ENCODE assay signal across 9 mouse cellular contexts in the genomic region with DNA sequence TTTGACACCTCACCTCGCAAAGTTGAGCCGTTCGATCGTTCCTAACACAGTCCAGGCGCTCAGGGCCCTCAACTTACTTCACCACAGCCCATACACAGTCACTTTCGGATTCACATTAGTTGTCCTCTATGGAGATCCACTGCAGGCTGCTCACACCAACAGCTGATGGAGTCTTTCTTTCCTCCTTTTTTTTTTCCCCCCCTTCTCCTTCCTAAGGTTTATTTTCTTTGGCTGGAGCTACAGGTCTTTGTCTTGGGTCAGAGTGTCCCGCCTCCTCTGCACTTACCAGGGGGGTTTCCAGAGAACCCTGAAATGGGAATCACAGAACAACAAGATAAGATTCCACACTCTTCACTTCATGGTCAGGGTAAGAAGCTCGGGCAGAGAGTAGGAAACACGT. TPM values are rescaled to one million over a fixed set of nuclear protein-coding genes. Genes with fewer than 3 reads are reported as not detected.
DNase-seq lines count a peak whose midpoint lies in the region; ATAC-seq lines count a peak whose summit lies in the region.
"Had no signal": no experiment of that assay in that cellular context is flagged by ENCODE, and none has a peak within 500 bp of the region (broad histone marks: within the 10 kb centered on the region; RNA-seq: fewer than 3 reads in every experiment).

No protein-coding gene starts in this region.

- no peak for ATAC-seq in forebrain, embryonic 13.5 days
- no peak for ATAC-seq in liver, embryonic 11.5 days (replicated peaks; ENCODE audit: low FRiP score)
- no peak for ATAC-seq in inflammation-experienced regulatory T-cells, adult 6 months

- peak overlapping the region; percentile 22 for H3K4me2 ChIP-seq in forebrain, embryonic 13.5 days
- H3K4me2 ChIP-seq in liver, embryonic 11.5 days, result peak overlapping the region; percentile 95

- no peak overlapping the region for H3K27ac ChIP-seq in forebrain, embryonic 13.5 days
- no peak overlapping the region for H3K27ac ChIP-seq in liver, embryonic 11.5 days (ENCODE audit: low read depth, low read length)

- H3K9me3 ChIP-seq in forebrain, embryonic 13.5 days (replicated peaks), result no peaks in the 10 kb centered on the region
- H3K9me3 ChIP-seq in liver, embryonic 11.5 days (ENCODE audit: control insufficient read depth, low read length), result no peaks in the 10 kb centered on the region

- no peak overlapping the region for H3K4me3 ChIP-seq in forebrain, embryonic 13.5 days
- H3K4me3 ChIP-seq in liver, embryonic 11.5 days (ENCODE audit: low read depth, low read length), result 0 out of 2 replicates have a peak overlapping the region, but pooled peaks have one; percentile 7

- WGBS in forebrain, embryonic 13.5 days, result 85% methylated on average over 9 of the region's 9 CpGs
- WGBS in liver, embryonic 11.5 days, result 76% methylated on average over 9 of the region's 9 CpGs

- H3K36me3 ChIP-seq in forebrain, embryonic 13.5 days (ENCODE audit: poor library complexity, severe bottlenecking), result peaks cover 25% of the 10 kb centered on the region
- H3K36me3 ChIP-seq in liver, embryonic 11.5 days (ENCODE audit: control insufficient read depth, insufficient read depth, low read length), result peaks cover 11% of the 10 kb centered on the region

- DNase-seq in heart, adult 18-20 months, result peak; percentile 37 to 54
- no peak for DNase-seq in heart, adult 8-10 months (ENCODE audit: low spot score)
- peak; percentile 40 for DNase-seq in 3T3-L1 (ENCODE audit: low read depth, low spot score)
- DNase-seq in liver, embryonic 11.5 days (ENCODE audit: low spot score), result no peak
- DNase-seq in layer of hippocampus, postnatal 25 days (ENCODE audit: extremely low spot score in 1 of 2, low spot score in 1 of 2), result no peak
- DNase-seq in right cerebral cortex, postnatal 25 days, result no peak
- DNase-seq: retina, postnatal 1 day had no signal

- peak overlapping the region; percentile 12; the same call in 1 of the 2 replicates for H3K9ac ChIP-seq in forebrain, embryonic 13.5 days
- H3K9ac ChIP-seq in liver, embryonic 11.5 days (ENCODE audit: low read depth, low read length), result peak overlapping the region; percentile 36; the same call in 1 of the 2 replicates

- H3K27me3 ChIP-seq in forebrain, embryonic 13.5 days, result no peaks in the 10 kb centered on the region
- no peaks in the 10 kb centered on the region for H3K27me3 ChIP-seq in liver, embryonic 11.5 days (replicated peaks; ENCODE audit: control insufficient read depth, insufficient read depth, low read length)

- H3K4me1 ChIP-seq in forebrain, embryonic 13.5 days, result peaks cover 65% of the 10 kb centered on the region
- H3K4me1 ChIP-seq in liver, embryonic 11.5 days (replicated peaks; ENCODE audit: control insufficient read depth, insufficient read depth, low read length), result peaks cover 64% of the 10 kb centered on the region

RNA-seq across cellular contexts. Expression of gene Nfe2l1, which starts 1.9 kb away (rescaled TPM):
- total RNA-seq in heart, adult 18-20 months (2021), result 100 to 1,000 TPM; 458 to 487 TPM
- total RNA-seq in heart, adult 8-10 months (2022), result 100 to 1,000 TPM; 462 to 530 (median 477) TPM
- 49.0 and 56.2 TPM in 2 replicates for polyA plus RNA-seq in forebrain, embryonic 13.5 days (2015; fragmentation: Nextera tagmentation; extraction: Ambion mirVana)
- polyA plus RNA-seq in liver, embryonic 11.5 days (2014; fragmentation: Nextera tagmentation; extraction: Ambion mirVana), result 27.6 and 28.9 TPM in 2 replicates
- 10 to 100 TPM; 17.8 to 21.4 (median 20.7) TPM for polyA plus RNA-seq in inflammation-experienced regulatory T-cells, adult 6 months (2017; shearing (Covaris generic))
- total RNA-seq in layer of hippocampus, postnatal 25 days (2021), result 100 to 1,000 TPM; 215 to 234 TPM

RNA-seq across cellular contexts. Expression of gene Copz2, which starts 21.8 kb away (rescaled TPM):
- 10 to 100 TPM; 35.5 to 37.3 TPM for total RNA-seq in heart, adult 18-20 months (2021)
- 10 to 100 TPM; 36.0 to 43.5 (median 41.1) TPM for total RNA-seq in heart, adult 8-10 months (2022)
- polyA plus RNA-seq in forebrain, embryonic 13.5 days (2015; fragmentation: Nextera tagmentation; extraction: Ambion mirVana), result 12.3 and 13.8 TPM in 2 replicates
- polyA plus RNA-seq in liver, embryonic 11.5 days (2014; fragmentation: Nextera tagmentation; extraction: Ambion mirVana), result 33.6 and 41.2 TPM in 2 replicates
- polyA plus RNA-seq in inflammation-experienced regulatory T-cells, adult 6 months (2017; shearing (Covaris generic)), result not detected
- 1 to 10 TPM; 6.5 to 6.8 TPM for total RNA-seq in layer of hippocampus, postnatal 25 days (2021)

RNA-seq across cellular contexts. Expression of gene Cbx1, which starts 39.0 kb away (rescaled TPM):
- 10 to 100 TPM; 35.7 TPM for total RNA-seq in heart, adult 18-20 months (2021)
- 10 to 100 TPM; 30.9 to 33.4 (median 32.4) TPM for total RNA-seq in heart, adult 8-10 months (2022)
- polyA plus RNA-seq in forebrain, embryonic 13.5 days (2015; fragmentation: Nextera tagmentation; extraction: Ambion mirVana), result 156 and 175 TPM in 2 replicates
- 76.7 and 82.0 TPM in 2 replicates for polyA plus RNA-seq in liver, embryonic 11.5 days (2014; fragmentation: Nextera tagmentation; extraction: Ambion mirVana)
- polyA plus RNA-seq in inflammation-experienced regulatory T-cells, adult 6 months (2017; shearing (Covaris generic)), result 10 to 100 TPM; 52.0 to 73.0 (median 54.7) TPM
- 10 to 100 TPM; 49.4 to 52.0 TPM for total RNA-seq in layer of hippocampus, postnatal 25 days (2021)

RNA-seq across cellular contexts. Expression of gene Snx11, which starts 50.6 kb away (rescaled TPM):
- total RNA-seq in heart, adult 18-20 months (2021), result 10 to 100 TPM in 1 of 2 experiments, 1 to 10 TPM in 1; 9.9 to 15.2 TPM
- total RNA-seq in heart, adult 8-10 months (2022), result 10 to 100 TPM; 11.6 to 14.5 (median 12.9) TPM
- 36.2 and 43.0 TPM in 2 replicates for polyA plus RNA-seq in forebrain, embryonic 13.5 days (2015; fragmentation: Nextera tagmentation; extraction: Ambion mirVana)
- 10.5 and 12.0 TPM in 2 replicates for polyA plus RNA-seq in liver, embryonic 11.5 days (2014; fragmentation: Nextera tagmentation; extraction: Ambion mirVana)
- polyA plus RNA-seq in inflammation-experienced regulatory T-cells, adult 6 months (2017; shearing (Covaris generic)), result 10 to 100 TPM; 21.7 to 24.6 (median 23.0) TPM
- total RNA-seq in layer of hippocampus, postnatal 25 days (2021), result 10 to 100 TPM; 40.9 to 49.4 TPM

Comparison
In these comparisons a context has a peak if more than half of its experiments do, and no peak if none do; other contexts are left out.
1. DNase-seq: peak in heart, adult 18-20 months (2 of 2) and 3T3-L1 (single experiment); none in heart, adult 8-10 months (single experiment), liver, embryonic 11.5 days (single experiment), layer of hippocampus, postnatal 25 days (0 of 2) and right cerebral cortex, postnatal 25 days (single experiment).
2. RNA of gene Copz2, which starts 21.8 kb away (total RNA-seq): 36.0 to 43.5 TPM in heart, adult 8-10 months and 35.5 to 37.3 TPM in heart, adult 18-20 months; 6.5 to 6.8 TPM in layer of hippocampus, postnatal 25 days; every median in the first group is over 4 times any median in the second.